ENCODE assay signal across 14 mouse cellular contexts in genomic region chr4:155064474-155064873, GRCm38 (mm10). TPM values are rescaled to one million over a fixed set of nuclear protein-coding genes. Genes with fewer than 3 reads are reported as not detected.
DNase-seq lines count a peak whose midpoint lies in the region; ATAC-seq lines count a peak whose summit lies in the region.
"Had no signal": no experiment of that assay in that cellular context is flagged by ENCODE, and none has a peak within 500 bp of the region (broad histone marks: within the 10 kb centered on the region; RNA-seq: fewer than 3 reads in every experiment).

No protein-coding gene starts in this region.

- ATAC-seq in hindbrain, embryonic 11.5 days (ENCODE audit: low FRiP score): no peak
- ATAC-seq in lung, embryonic 15.5 days (ENCODE audit: borderline replicate concordance, extremely low read depth, low FRiP score, low TSS enrichment): no peak
- no peak for ATAC-seq in embryonic facial prominence, embryonic 13.5 days (ENCODE audit: insufficient number of reproducible peaks, insufficient read depth, low FRiP score, low TSS enrichment, low read depth)
- no peak for ATAC-seq in stomach, embryonic 14.5 days (ENCODE audit: insufficient number of reproducible peaks, insufficient read depth, low FRiP score, low read depth)

- peaks cover 12% of the 10 kb centered on the region for H3K36me3 ChIP-seq in hindbrain, embryonic 10.5 days
- H3K36me3 ChIP-seq in hindbrain, embryonic 11.5 days (ENCODE audit: control insufficient read depth, insufficient read depth, low read length): no peaks in the 10 kb centered on the region; the same call in 1 of the 2 replicates
- peaks cover 14% of the 10 kb centered on the region for H3K36me3 ChIP-seq in lung, embryonic 15.5 days
- H3K36me3 ChIP-seq in embryonic facial prominence, embryonic 13.5 days: peaks cover 16% of the 10 kb centered on the region
- peaks cover 16% of the 10 kb centered on the region for H3K36me3 ChIP-seq in stomach, embryonic 14.5 days (ENCODE audit: control insufficient read depth, insufficient read depth, low read length)

- peaks cover 60% of the 10 kb centered on the region for H3K4me1 ChIP-seq in hindbrain, embryonic 10.5 days (replicated peaks)
- H3K4me1 ChIP-seq in hindbrain, embryonic 11.5 days (replicated peaks; ENCODE audit: control insufficient read depth, insufficient read depth, low read length): no peaks in the 10 kb centered on the region; the same call in 1 of the 2 replicates
- peaks cover 33% of the 10 kb centered on the region for H3K4me1 ChIP-seq in lung, embryonic 15.5 days
- H3K4me1 ChIP-seq in embryonic facial prominence, embryonic 13.5 days: peaks cover 41% of the 10 kb centered on the region
- peaks cover 7% of the 10 kb centered on the region for H3K4me1 ChIP-seq in stomach, embryonic 14.5 days (ENCODE audit: control insufficient read depth, insufficient read depth, low read length)

- no peak overlapping the region for H3K9ac ChIP-seq in hindbrain, embryonic 11.5 days (ENCODE audit: low read depth, low read length)
- no peak overlapping the region for H3K9ac ChIP-seq in lung, embryonic 15.5 days
- no peak overlapping the region for H3K9ac ChIP-seq in embryonic facial prominence, embryonic 13.5 days
- H3K9ac ChIP-seq in stomach, embryonic 14.5 days (replicated peaks; ENCODE audit: low read depth, low read length): no peak overlapping the region
- H3K9ac ChIP-seq: hindbrain, embryonic 15.5 days; midbrain, embryonic 12.5 days; neural tube, embryonic 12.5 days had no signal

- 65% methylated on average over 2 of the region's 2 CpGs for WGBS in hindbrain, embryonic 10.5 days
- WGBS in hindbrain, embryonic 11.5 days: 70% methylated on average over 2 of the region's 2 CpGs
- 56% methylated on average over 2 of the region's 2 CpGs for WGBS in lung, embryonic 15.5 days
- 55% methylated on average over 2 of the region's 2 CpGs for WGBS in embryonic facial prominence, embryonic 13.5 days
- WGBS in stomach, embryonic 14.5 days: 63% methylated on average over 2 of the region's 2 CpGs

- no peak overlapping the region for H3K4me3 ChIP-seq in hindbrain, embryonic 10.5 days
- no peak overlapping the region for H3K4me3 ChIP-seq in hindbrain, embryonic 11.5 days (ENCODE audit: low read depth, low read length)
- H3K4me3 ChIP-seq in lung, embryonic 15.5 days: no peak overlapping the region
- H3K4me3 ChIP-seq in embryonic facial prominence, embryonic 13.5 days: no peak overlapping the region
- H3K4me3 ChIP-seq in stomach, embryonic 14.5 days (ENCODE audit: low read depth, low read length): no peak overlapping the region
- H3K4me3 ChIP-seq: hindbrain, embryonic 15.5 days; midbrain, embryonic 12.5 days; neural tube, embryonic 12.5 days had no signal

- DNase-seq in hindbrain, embryonic 10.5 days (ENCODE audit: low spot score): no peak
- no peak for DNase-seq in hindbrain, embryonic 11.5 days (ENCODE audit: low spot score)
- no peak for DNase-seq in lung, postnatal 10 days
- no peak for DNase-seq in ovary, postnatal 14 days (ENCODE audit: low spot score)
- DNase-seq in urinary bladder, postnatal 10 days (ENCODE audit: low spot score): no peak
- DNase-seq: cerebellum, adult 9-10 months had no signal

- no peaks in the 10 kb centered on the region for H3K9me3 ChIP-seq in hindbrain, embryonic 10.5 days
- no peaks in the 10 kb centered on the region for H3K9me3 ChIP-seq in hindbrain, embryonic 11.5 days (ENCODE audit: control insufficient read depth, low read length)
- no peaks in the 10 kb centered on the region for H3K9me3 ChIP-seq in lung, embryonic 15.5 days
- H3K9me3 ChIP-seq in embryonic facial prominence, embryonic 13.5 days: no peaks in the 10 kb centered on the region
- no peaks in the 10 kb centered on the region for H3K9me3 ChIP-seq in stomach, embryonic 14.5 days (ENCODE audit: control insufficient read depth, low read depth, low read length)
- H3K9me3 ChIP-seq: hindbrain, embryonic 15.5 days; midbrain, embryonic 12.5 days; neural tube, embryonic 12.5 days had no signal

- peaks cover 3% of the 10 kb centered on the region; the same call in 1 of the 2 replicates for H3K27me3 ChIP-seq in hindbrain, embryonic 10.5 days (ENCODE audit: insufficient read depth, poor library complexity, severe bottlenecking)
- H3K27me3 ChIP-seq in hindbrain, embryonic 11.5 days (ENCODE audit: control insufficient read depth, insufficient read depth, low read length): no peaks in the 10 kb centered on the region
- no peaks in the 10 kb centered on the region for H3K27me3 ChIP-seq in lung, embryonic 15.5 days
- H3K27me3 ChIP-seq in embryonic facial prominence, embryonic 13.5 days: no peaks in the 10 kb centered on the region
- H3K27me3 ChIP-seq in stomach, embryonic 14.5 days (ENCODE audit: control insufficient read depth, insufficient read depth, low read length): no peaks in the 10 kb centered on the region
- H3K27me3 ChIP-seq: hindbrain, embryonic 15.5 days; midbrain, embryonic 12.5 days; neural tube, embryonic 12.5 days had no signal

- H3K4me2 ChIP-seq in hindbrain, embryonic 11.5 days (replicated peaks; ENCODE audit: low read depth, low read length): no peak overlapping the region
- H3K4me2 ChIP-seq in lung, embryonic 15.5 days: no peak overlapping the region; the same call in none of the 2 replicates
- H3K4me2 ChIP-seq in embryonic facial prominence, embryonic 13.5 days: no peak overlapping the region
- peak overlapping the region; percentile 44; the same call in 1 of the 2 replicates for H3K4me2 ChIP-seq in stomach, embryonic 14.5 days (replicated peaks; ENCODE audit: low read depth, low read length)
- H3K4me2 ChIP-seq: heart, embryonic 11.5 days; hindbrain, embryonic 15.5 days; liver, embryonic 11.5 days; midbrain, embryonic 12.5 days; neural tube, embryonic 12.5 days had no signal

- H3K27ac ChIP-seq in hindbrain, embryonic 10.5 days: peak overlapping the region; percentile 71
- H3K27ac ChIP-seq in hindbrain, embryonic 11.5 days (ENCODE audit: low read depth, low read length): no peak overlapping the region
- peak overlapping the region; percentile 94 for H3K27ac ChIP-seq in lung, embryonic 15.5 days
- peak overlapping the region; percentile 80 for H3K27ac ChIP-seq in embryonic facial prominence, embryonic 13.5 days
- peak overlapping the region; percentile 96 for H3K27ac ChIP-seq in stomach, embryonic 14.5 days (ENCODE audit: low read length)
- H3K27ac ChIP-seq: hindbrain, embryonic 15.5 days; midbrain, embryonic 12.5 days; neural tube, embryonic 12.5 days had no signal

RNA-seq across cellular contexts. Expression of gene Pex10, which starts 2.3 kb away (rescaled TPM):
- polyA plus RNA-seq in hindbrain, embryonic 10.5 days (2016; fragmentation: Nextera tagmentation; extraction: Ambion mirVana): 19.9 and 21.4 TPM in 2 replicates
- polyA plus RNA-seq in hindbrain, embryonic 11.5 days (2014; fragmentation: Nextera tagmentation; extraction: Ambion mirVana): 5.6 and 7.8 TPM in 2 replicates
- polyA plus RNA-seq in lung, embryonic 15.5 days (2015; fragmentation: Nextera tagmentation; extraction: Ambion mirVana): 21.1 and 26.2 TPM in 2 replicates
- polyA plus RNA-seq in embryonic facial prominence, embryonic 13.5 days (2015; fragmentation: Nextera tagmentation; extraction: Ambion mirVana): 22.2 and 26.4 TPM in 2 replicates
- 6.5 and 6.7 TPM in 2 replicates for polyA plus RNA-seq in stomach, embryonic 14.5 days (2014; fragmentation: Nextera tagmentation; extraction: Ambion mirVana)

RNA-seq across cellular contexts. Expression of gene Plch2, which starts 7.9 kb away (rescaled TPM):
- polyA plus RNA-seq in hindbrain, embryonic 10.5 days (2016; fragmentation: Nextera tagmentation; extraction: Ambion mirVana): 2.1 and 2.6 TPM in 2 replicates
- 1.5 and 2.1 TPM in 2 replicates for polyA plus RNA-seq in hindbrain, embryonic 11.5 days (2014; fragmentation: Nextera tagmentation; extraction: Ambion mirVana)
- 11.1 and 11.2 TPM in 2 replicates for polyA plus RNA-seq in lung, embryonic 15.5 days (2015; fragmentation: Nextera tagmentation; extraction: Ambion mirVana)
- 11.2 and 12.8 TPM in 2 replicates for polyA plus RNA-seq in embryonic facial prominence, embryonic 13.5 days (2015; fragmentation: Nextera tagmentation; extraction: Ambion mirVana)
- polyA plus RNA-seq in stomach, embryonic 14.5 days (2014; fragmentation: Nextera tagmentation; extraction: Ambion mirVana): 25.1 and 25.9 TPM in 2 replicates

RNA-seq across cellular contexts. Expression of gene Rer1, which starts 21.7 kb away (rescaled TPM):
- polyA plus RNA-seq in hindbrain, embryonic 10.5 days (2016; fragmentation: Nextera tagmentation; extraction: Ambion mirVana): 138 and 144 TPM in 2 replicates
- 156 and 166 TPM in 2 replicates for polyA plus RNA-seq in hindbrain, embryonic 11.5 days (2014; fragmentation: Nextera tagmentation; extraction: Ambion mirVana)
- polyA plus RNA-seq in lung, embryonic 15.5 days (2015; fragmentation: Nextera tagmentation; extraction: Ambion mirVana): 157 and 163 TPM in 2 replicates
- 147 and 162 TPM in 2 replicates for polyA plus RNA-seq in embryonic facial prominence, embryonic 13.5 days (2015; fragmentation: Nextera tagmentation; extraction: Ambion mirVana)
- polyA plus RNA-seq in stomach, embryonic 14.5 days (2014; fragmentation: Nextera tagmentation; extraction: Ambion mirVana): 174 and 183 TPM in 2 replicates

RNA-seq across cellular contexts. Expression of gene Morn1, which starts 21.9 kb away (rescaled TPM):
- 4.4 and 6.0 TPM in 2 replicates for polyA plus RNA-seq in hindbrain, embryonic 10.5 days (2016; fragmentation: Nextera tagmentation; extraction: Ambion mirVana)
- polyA plus RNA-seq in hindbrain, embryonic 11.5 days (2014; fragmentation: Nextera tagmentation; extraction: Ambion mirVana): 3.3 and 4.2 TPM in 2 replicates
- 5.9 and 7.7 TPM in 2 replicates for polyA plus RNA-seq in lung, embryonic 15.5 days (2015; fragmentation: Nextera tagmentation; extraction: Ambion mirVana)
- polyA plus RNA-seq in embryonic facial prominence, embryonic 13.5 days (2015; fragmentation: Nextera tagmentation; extraction: Ambion mirVana): 5.6 and 6.2 TPM in 2 replicates
- 4.1 and 4.8 TPM in 2 replicates for polyA plus RNA-seq in stomach, embryonic 14.5 days (2014; fragmentation: Nextera tagmentation; extraction: Ambion mirVana)
